Mouse (Mus musculus): Measurements from ENCODE around the gene Tanc1. TPM values are rescaled to one million over a fixed set of nuclear protein-coding genes. Genes with fewer than 3 reads are reported as not detected.

The Tanc1 gene
- total RNA-seq, 2 experiments from 2014 or later, result 109 to 114 TPM

DNA sequence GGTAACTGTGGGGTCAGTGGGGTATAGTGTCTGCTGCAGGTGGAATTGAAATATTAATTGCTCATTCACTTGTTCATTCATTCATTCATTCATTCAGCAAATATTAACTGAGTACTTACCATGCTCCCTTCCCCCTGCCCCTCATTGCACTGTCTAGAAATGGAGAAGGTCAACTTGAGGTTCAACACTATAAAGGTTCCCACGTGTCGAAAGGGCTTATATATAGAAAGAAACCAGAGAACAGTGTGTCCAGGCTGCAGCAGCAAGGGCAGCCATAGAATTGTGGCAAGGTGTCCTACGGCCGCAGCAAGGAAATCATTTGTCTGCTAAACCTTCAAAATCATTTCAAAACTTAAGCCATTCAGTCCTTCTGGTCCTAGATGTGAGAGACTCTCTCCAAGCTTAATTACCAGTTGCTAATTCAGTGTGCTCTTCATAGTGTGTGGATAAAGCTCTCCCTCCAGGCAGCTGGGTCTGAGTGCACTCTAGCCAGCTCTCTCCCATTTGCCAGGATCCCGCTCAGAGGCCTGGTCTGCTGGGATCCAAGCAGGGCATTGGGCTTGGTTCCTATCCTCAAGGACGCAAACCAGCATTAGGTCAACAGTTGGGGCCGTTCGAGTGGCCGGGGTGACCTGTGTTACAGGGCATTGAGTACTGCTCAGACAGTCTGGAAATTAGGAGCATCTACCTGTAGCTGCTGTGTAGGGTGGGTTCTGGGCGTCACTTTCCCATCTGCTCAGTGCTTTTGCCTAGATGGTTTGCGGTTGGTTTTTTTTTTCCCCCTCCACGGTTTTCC, 172.2 kb downstream of the Tanc1 start:
- DNase-seq (ENCODE audit: low spot score in 2 of 2), result no peak

DNA sequence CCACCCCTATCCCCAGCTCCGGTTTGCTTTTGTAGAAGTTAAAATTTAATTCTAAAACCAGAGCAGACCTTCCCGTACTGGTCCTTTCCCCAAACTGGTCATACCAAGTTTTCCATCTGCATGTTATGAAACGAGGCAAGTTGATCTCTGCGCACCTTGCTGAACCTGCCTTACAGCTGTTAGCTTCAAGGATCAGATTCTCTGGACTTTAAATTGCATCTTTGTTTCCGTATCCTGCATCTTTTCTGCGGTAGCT, 172.7 kb downstream of the Tanc1 start:
- no peak for DNase-seq (ENCODE audit: low spot score in 2 of 2)

GRCm38 (mm10) chr2:59785597-59785996, 173.8 kb downstream of the Tanc1 start:
- no peak for DNase-seq (ENCODE audit: low spot score in 2 of 2)

GRCm38 (mm10) chr2:59788704-59789500, 177.1 kb downstream of the Tanc1 start:
- no peak for DNase-seq (ENCODE audit: low spot score in 2 of 2)

- DNase-seq (ENCODE audit: low spot score in 2 of 2), result peak; percentile 46 to 76
Measured at GRCm38 (mm10) chr2:59791596-59791995, 179.8 kb downstream of the Tanc1 start.

DNA sequence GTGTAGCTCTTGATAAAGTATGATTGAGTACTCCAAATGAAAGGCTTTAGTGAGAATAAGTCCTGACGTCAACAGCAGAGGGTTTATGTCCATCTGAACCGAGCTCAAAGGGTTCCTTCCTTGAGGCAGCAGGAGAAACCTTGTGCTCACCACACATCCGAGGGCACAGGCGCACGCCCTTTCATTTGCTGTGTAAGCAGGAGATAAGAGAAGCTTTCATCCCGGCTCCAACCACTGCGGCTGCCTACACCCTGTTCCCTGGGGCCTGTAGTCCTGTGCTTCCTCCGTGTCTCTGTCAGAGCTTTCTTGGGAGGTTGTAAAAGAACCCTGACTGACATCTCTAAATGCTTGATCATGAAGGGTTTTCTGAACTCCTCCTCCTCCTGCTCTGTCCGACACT, 181.5 kb downstream of the Tanc1 start:
- DNase-seq (ENCODE audit: low spot score in 2 of 2), result no peak

DNA sequence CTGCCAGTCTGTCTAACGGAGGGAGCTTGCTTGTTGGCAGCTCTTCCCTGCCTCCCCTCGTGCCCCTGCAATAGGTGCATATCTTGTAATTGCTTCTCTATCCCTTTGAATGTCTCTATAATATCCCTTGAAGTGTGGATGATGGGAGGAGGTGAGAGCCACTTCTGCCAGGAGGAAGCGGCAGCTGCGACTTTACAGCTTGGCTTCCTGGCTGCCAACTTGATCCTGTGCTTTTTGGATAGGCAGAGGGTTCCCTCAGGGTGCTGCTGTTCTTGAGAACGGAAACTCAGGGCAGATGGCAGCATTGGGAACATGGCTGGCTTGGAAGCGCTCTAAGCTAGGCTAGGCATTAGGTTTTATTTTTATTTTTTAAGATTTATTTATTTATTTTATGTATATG, 183.0 kb downstream of the Tanc1 start:
- DNase-seq (ENCODE audit: low spot score in 2 of 2), result peak; percentile 68 to 86

DNA sequence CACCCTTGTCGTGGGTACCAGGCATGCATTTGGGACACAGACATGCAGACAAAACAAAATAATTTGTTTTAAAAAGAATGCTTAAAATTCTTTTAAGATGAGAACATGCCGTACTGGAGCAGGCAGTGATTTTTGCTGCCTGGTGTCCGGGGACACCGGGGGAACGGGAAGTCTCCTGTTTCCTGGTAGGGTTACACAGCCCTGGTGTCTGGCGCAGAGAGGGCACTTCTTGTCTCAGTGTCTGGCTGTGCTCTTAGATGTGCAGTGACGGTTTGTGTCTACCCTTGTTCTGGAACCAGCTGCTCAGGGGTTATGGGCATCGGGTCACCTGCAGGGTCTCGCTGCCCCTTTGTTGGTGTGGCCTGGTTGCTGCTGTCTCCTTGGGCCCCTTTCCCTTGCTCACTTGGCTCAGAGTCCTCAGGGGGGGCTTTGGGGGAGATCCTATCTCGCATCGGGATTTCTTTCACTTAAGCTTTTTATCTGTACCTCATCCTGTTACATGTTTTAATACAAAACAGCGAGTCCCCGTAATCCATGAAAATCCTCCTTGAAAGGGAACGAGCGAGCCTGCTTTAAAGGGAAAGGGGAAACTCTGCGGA, 187.2 kb downstream of the Tanc1 start:
- no peak for DNase-seq (ENCODE audit: low spot score in 2 of 2)

- DNase-seq (ENCODE audit: low spot score in 2 of 2), result no peak
Measured at GRCm38 (mm10) chr2:59799572-59799971, 187.7 kb downstream of the Tanc1 start.

DNA sequence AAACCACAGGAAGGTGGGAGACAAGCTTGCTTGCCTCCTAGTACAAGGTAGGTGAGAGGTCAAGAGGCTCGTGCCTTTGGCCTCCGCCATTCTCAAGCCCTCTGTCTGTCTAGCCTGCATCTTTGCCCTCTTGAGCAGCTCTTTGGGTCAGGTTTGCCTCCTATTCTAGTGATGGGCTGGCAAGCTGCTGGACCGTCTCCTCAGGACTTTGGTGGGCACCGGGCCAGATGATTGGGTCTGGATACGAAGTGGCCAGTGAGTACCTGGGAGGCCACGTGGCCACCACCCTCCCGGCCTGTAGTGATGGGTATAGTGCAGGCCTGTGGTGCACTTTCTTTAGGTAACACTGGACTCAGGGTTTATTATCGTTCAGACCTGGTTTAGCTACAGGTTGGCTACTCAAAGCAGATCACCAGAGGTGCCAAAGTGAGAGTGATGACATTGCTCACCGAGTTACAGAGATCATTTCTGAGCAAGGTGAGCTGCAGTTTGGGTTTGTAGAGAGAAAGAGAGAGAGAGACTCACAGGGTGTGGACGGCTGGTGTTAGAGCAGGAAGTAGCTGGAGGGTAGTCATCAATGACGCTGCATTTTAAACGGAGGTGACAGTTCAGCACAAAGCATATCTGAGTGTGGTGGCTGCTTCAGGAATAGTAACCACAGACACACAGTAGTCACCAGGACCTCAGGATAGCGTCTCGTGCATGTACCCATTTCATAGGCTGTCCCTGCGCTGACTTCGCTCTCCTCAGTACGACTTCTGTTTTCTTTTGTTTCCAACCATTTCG, 188.8 kb downstream of the Tanc1 start:
- no peak for DNase-seq (ENCODE audit: low spot score in 2 of 2)

DNA sequence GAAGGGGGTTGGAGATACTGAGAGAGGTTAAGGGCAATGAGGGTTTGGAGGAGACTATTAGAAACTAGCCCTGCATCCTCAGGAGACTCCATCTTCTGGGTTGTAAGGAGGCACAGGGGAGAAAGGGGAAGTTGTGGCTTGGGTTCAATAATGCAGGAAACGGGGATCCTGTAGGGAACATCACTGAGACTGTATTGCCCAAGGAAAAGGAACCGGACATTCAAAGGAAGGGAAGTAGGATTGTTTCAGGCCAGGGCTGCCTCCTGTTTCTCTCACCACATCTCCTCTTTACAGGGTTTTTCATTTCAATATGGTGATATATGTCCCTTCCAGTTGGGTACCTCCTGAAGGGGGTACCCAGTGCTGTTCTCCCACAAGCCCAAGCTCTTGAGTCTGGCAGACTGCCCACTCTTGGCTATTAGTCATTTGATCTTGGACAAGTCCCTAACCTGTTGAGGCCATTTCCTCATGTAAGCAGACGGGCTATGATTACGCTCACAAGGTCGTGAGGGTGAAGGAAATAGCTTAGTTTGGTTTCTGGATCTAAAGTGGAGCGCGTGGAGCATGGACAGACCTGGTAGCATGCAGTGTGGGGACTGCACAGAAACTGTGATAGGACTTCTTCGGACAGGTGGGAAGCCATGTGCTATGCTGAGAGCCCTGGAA, 191.0 kb downstream of the Tanc1 start:
- DNase-seq (ENCODE audit: low spot score in 2 of 2), result no peak

- DNase-seq (ENCODE audit: low spot score in 2 of 2), result no peak
Measured at GRCm38 (mm10) chr2:59805595-59805994, 193.8 kb downstream of the Tanc1 start.

GRCm38 (mm10) chr2:59806038-59806437, 194.2 kb downstream of the Tanc1 start:
- DNase-seq (ENCODE audit: low spot score in 2 of 2), result no peak

DNA sequence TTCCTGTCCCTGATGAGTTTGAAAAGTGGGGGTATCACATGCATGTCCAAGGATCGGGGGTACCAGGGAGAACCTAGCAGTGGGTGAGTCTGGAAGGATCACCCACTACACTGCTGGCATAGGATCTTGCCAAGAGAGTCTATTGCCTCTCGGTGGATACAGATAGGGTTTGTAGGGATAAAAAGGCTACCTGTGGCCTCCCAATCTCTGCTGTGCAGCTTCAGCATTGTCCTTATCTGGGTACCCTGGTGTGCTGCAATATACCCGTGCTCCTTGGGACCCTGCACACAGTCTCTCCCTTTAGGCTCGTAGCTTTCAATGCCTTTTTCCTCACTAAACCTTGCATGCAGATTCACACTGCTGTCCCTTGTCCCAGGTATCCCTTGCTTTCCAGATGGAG, 196.8 kb downstream of the Tanc1 start:
- no peak for DNase-seq (ENCODE audit: low spot score in 2 of 2)

GRCm38 (mm10) chr2:59810039-59810438, 198.2 kb downstream of the Tanc1 start:
- DNase-seq (ENCODE audit: low spot score in 2 of 2), result no peak

DNA sequence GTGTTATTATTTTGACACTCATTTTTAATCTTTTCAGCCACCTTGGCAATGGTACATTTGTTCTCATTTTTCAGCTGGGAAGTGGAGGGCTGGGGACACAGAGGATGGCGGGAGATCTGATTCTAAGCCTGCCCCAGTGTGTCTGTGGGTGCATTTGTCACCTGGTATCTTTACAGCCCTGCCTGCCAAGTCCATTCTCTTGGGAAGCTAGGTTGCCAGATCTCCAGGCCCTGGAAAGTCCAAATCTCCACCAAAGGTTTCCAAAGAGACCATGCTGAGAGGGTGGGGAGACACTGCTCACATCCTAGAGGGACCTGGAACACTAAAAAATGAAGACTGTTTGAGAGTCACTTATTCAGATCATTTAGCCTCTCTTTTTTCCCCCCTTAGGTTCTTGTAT, 199.4 kb downstream of the Tanc1 start:
- no peak for DNase-seq (ENCODE audit: low spot score in 2 of 2)

DNA sequence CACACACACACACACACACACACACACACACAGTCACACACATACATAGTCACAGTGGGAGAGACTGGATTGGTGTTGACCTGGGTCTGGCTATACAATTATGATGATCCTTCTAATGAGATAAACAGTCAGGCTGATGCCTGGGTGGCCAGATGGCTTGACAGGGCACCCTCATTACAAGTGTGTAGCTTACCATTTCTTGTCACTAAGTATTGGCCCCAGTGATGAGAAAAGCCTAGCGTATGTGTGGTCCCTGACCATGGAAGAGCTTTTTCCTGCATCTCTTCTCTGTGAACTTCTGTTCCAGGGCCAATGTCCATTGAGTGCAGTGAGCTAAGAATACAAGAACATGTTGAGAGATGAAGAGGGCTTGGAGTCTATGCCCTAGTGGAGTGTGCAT, 200.8 kb downstream of the Tanc1 start:
- DNase-seq (ENCODE audit: low spot score in 2 of 2), result no peak

DNA sequence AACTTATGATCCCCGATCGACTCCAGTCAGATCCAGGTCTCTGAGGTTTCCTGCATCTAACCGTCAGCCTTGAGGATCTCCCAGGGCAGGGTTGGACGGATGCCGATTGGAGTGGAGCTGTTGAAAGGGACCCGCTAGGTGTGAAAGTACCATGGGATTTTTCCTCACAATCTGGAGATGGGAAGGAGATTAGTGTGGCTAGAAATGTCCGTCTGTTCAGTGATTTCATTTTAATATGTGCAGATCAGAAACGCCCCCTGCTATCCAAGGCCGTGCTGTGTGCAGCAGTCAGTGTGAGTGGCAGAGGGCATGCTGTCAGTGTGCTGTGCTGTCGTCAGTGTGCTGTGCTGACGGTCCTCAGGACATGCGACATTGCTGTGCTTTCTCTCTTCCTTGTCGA, 201.6 kb downstream of the Tanc1 start:
- no peak for DNase-seq (ENCODE audit: low spot score in 2 of 2)

DNA sequence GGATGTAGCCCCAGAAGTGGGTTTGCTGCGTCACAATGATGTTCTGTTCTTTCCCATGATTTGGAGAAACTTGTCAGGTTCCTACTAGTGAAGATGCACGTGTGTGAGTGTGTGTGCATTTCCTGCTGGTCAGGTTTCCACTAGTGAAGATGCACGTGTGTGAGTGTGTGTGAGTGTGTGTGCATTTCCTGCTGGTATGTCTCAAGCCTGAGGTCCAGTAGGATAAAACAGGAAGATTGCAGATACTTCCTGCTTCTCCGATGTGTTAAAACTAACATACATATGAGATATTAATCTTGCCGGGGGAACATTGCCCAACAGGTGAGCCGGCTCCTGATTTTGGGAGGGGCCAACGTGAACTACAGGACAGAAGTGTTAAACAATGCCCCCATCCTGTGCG, 203.2 kb downstream of the Tanc1 start:
- no peak for DNase-seq (ENCODE audit: low spot score in 2 of 2)

- DNase-seq (ENCODE audit: low spot score in 2 of 2), result no peak
Measured at GRCm38 (mm10) chr2:59818663-59819062, 206.8 kb downstream of the Tanc1 start.

DNA sequence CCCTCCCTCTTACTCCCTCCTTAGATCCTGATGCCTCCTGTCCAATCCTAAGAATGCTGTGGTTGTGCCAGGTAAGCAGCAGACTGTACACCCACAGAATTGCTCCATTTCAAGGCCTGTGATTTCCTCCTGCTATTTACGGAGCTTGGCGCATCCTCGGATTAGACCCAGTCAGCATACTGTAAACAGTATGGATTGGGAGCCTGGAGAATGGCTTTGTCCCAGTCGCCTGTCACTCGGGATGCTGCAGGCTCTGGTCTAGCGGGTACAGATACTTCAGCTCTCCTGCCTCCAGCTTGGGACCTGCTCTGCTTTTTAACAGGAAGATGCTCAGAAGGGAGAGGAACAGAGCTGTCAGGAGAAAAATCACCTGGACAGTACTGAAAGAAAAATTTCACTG, 207.6 kb downstream of the Tanc1 start:
- no peak for DNase-seq (ENCODE audit: low spot score in 2 of 2)
